Comparison of ENCODE assay signal across 8 mouse cellular contexts in genomic region chr16:44493868-44494267, GRCm38 (mm10).
DNase-seq lines count a peak whose midpoint lies in the region; ATAC-seq lines count a peak whose summit lies in the region.

No protein-coding gene starts in this region.

- no peaks in the 10 kb centered on the region for H3K27me3 ChIP-seq in kidney, embryonic 15.5 days
- no peaks in the 10 kb centered on the region for H3K27me3 ChIP-seq in embryonic facial prominence, embryonic 15.5 days
- H3K27me3 ChIP-seq in heart, embryonic 15.5 days = no peaks in the 10 kb centered on the region
- no peaks in the 10 kb centered on the region for H3K27me3 ChIP-seq in midbrain, embryonic 13.5 days

- ATAC-seq in kidney, embryonic 15.5 days (replicated peaks; ENCODE audit: low FRiP score) = no peak
- ATAC-seq in embryonic facial prominence, embryonic 15.5 days (ENCODE audit: insufficient number of reproducible peaks, low FRiP score, low TSS enrichment, low read depth) = no peak
- no peak for ATAC-seq in heart, embryonic 15.5 days (replicated peaks; ENCODE audit: insufficient number of reproducible peaks, insufficient read depth, low FRiP score, low read depth)
- no peak for ATAC-seq in midbrain, embryonic 13.5 days

- H3K4me2 ChIP-seq in kidney, embryonic 15.5 days = no peak overlapping the region
- H3K4me2 ChIP-seq in embryonic facial prominence, embryonic 15.5 days (replicated peaks) = no peak overlapping the region
- no peak overlapping the region for H3K4me2 ChIP-seq in heart, embryonic 15.5 days
- no peak overlapping the region for H3K4me2 ChIP-seq in midbrain, embryonic 13.5 days (replicated peaks)

- H3K4me1 ChIP-seq in kidney, embryonic 15.5 days = peaks cover 37% of the 10 kb centered on the region
- peaks cover 29% of the 10 kb centered on the region for H3K4me1 ChIP-seq in embryonic facial prominence, embryonic 15.5 days
- peaks cover 14% of the 10 kb centered on the region for H3K4me1 ChIP-seq in heart, embryonic 15.5 days (replicated peaks)
- peaks cover 26% of the 10 kb centered on the region for H3K4me1 ChIP-seq in midbrain, embryonic 13.5 days (replicated peaks)

- no peak overlapping the region for H3K4me3 ChIP-seq in kidney, embryonic 15.5 days (replicated peaks)
- no peak overlapping the region for H3K4me3 ChIP-seq in embryonic facial prominence, embryonic 15.5 days (replicated peaks)
- no peak overlapping the region for H3K4me3 ChIP-seq in heart, embryonic 15.5 days
- no peak overlapping the region for H3K4me3 ChIP-seq in midbrain, embryonic 13.5 days (replicated peaks)

- no peak for DNase-seq in kidney, adult 18-20 months
- DNase-seq in thymus, postnatal 25 days = no peak
- no peak for DNase-seq in urinary bladder, postnatal 25 days (ENCODE audit: low spot score)
- DNase-seq in gastrocnemius, postnatal 4 days (ENCODE audit: low spot score in 2 of 2) = no peak

- H3K27ac ChIP-seq in kidney, embryonic 15.5 days = peak overlapping the region; percentile 80
- H3K27ac ChIP-seq in embryonic facial prominence, embryonic 15.5 days (replicated peaks) = peak overlapping the region; percentile 55
- peak overlapping the region; percentile 63 for H3K27ac ChIP-seq in heart, embryonic 15.5 days
- H3K27ac ChIP-seq in midbrain, embryonic 13.5 days = peak overlapping the region; percentile 66

- WGBS in kidney, embryonic 15.5 days = 43% methylated on average over 6 of the region's 6 CpGs
- WGBS in embryonic facial prominence, embryonic 15.5 days = 34% methylated on average over 6 of the region's 6 CpGs
- 53% methylated on average over 6 of the region's 6 CpGs for WGBS in heart, embryonic 15.5 days
- WGBS in midbrain, embryonic 13.5 days = 20% methylated on average over 6 of the region's 6 CpGs

- no peaks in the 10 kb centered on the region for H3K9me3 ChIP-seq in kidney, embryonic 15.5 days (replicated peaks)
- H3K9me3 ChIP-seq in embryonic facial prominence, embryonic 15.5 days (replicated peaks) = no peaks in the 10 kb centered on the region
- no peaks in the 10 kb centered on the region for H3K9me3 ChIP-seq in heart, embryonic 15.5 days (replicated peaks)
- H3K9me3 ChIP-seq in midbrain, embryonic 13.5 days = no peaks in the 10 kb centered on the region; the same call in 1 of the 2 replicates

- H3K36me3 ChIP-seq in kidney, embryonic 15.5 days = peaks cover 83% of the 10 kb centered on the region
- peaks cover 95% of the 10 kb centered on the region for H3K36me3 ChIP-seq in embryonic facial prominence, embryonic 15.5 days
- H3K36me3 ChIP-seq in heart, embryonic 15.5 days = peaks cover 45% of the 10 kb centered on the region
- H3K36me3 ChIP-seq in midbrain, embryonic 13.5 days = peaks cover 76% of the 10 kb centered on the region

- H3K9ac ChIP-seq in kidney, embryonic 15.5 days = no peak overlapping the region
- no peak overlapping the region for H3K9ac ChIP-seq in embryonic facial prominence, embryonic 15.5 days
- no peak overlapping the region for H3K9ac ChIP-seq in heart, embryonic 15.5 days
- H3K9ac ChIP-seq in midbrain, embryonic 13.5 days (replicated peaks) = no peak overlapping the region
